Mouse (Mus musculus): ENCODE data around the gene Foxn3.

Gene Foxn3

GRCm38 (mm10) chr12:99415538-99415937 lies 147.8 kb downstream of the Foxn3 start:
- DNase-seq (ENCODE audit: low spot score): no peak

- no peak for DNase-seq (ENCODE audit: low spot score)
Measured at GRCm38 (mm10) chr12:99412496-99412895, 150.9 kb downstream of the Foxn3 start.

- DNase-seq (ENCODE audit: low spot score): no peak
Measured at GRCm38 (mm10) chr12:99412034-99412433, 151.3 kb downstream of the Foxn3 start.

- no peak for DNase-seq (ENCODE audit: low spot score)
Measured at GRCm38 (mm10) chr12:99408651-99409050, 154.7 kb downstream of the Foxn3 start.

GRCm38 (mm10) chr12:99408089-99408488 lies 155.3 kb downstream of the Foxn3 start:
- DNase-seq (ENCODE audit: low spot score): no peak

- DNase-seq (ENCODE audit: low spot score): no peak
Measured at GRCm38 (mm10) chr12:99407318-99407716, 156.1 kb downstream of the Foxn3 start.

- DNase-seq (ENCODE audit: low spot score): no peak
Measured at GRCm38 (mm10) chr12:99406697-99407317, 156.6 kb downstream of the Foxn3 start.

- no peak for DNase-seq (ENCODE audit: low spot score)
Measured at GRCm38 (mm10) chr12:99406254-99406653, 157.1 kb downstream of the Foxn3 start.

GRCm38 (mm10) chr12:99405401-99405800 lies 158.0 kb downstream of the Foxn3 start:
- DNase-seq (ENCODE audit: low spot score): no peak

- DNase-seq (ENCODE audit: low spot score): no peak
Measured at GRCm38 (mm10) chr12:99403004-99403403, 160.4 kb downstream of the Foxn3 start.

- no peak for DNase-seq (ENCODE audit: low spot score)
Measured at GRCm38 (mm10) chr12:99400907-99401306, 162.5 kb downstream of the Foxn3 start.

- no peak for DNase-seq (ENCODE audit: low spot score)
Measured at GRCm38 (mm10) chr12:99399575-99399974, 163.8 kb downstream of the Foxn3 start.

- no peak for DNase-seq (ENCODE audit: low spot score)
Measured at GRCm38 (mm10) chr12:99396461-99396860, 166.9 kb downstream of the Foxn3 start.

GRCm38 (mm10) chr12:99395082-99395481 lies 168.3 kb downstream of the Foxn3 start:
- DNase-seq (ENCODE audit: low spot score): no peak

GRCm38 (mm10) chr12:99394676-99395075 lies 168.7 kb downstream of the Foxn3 start:
- no peak for DNase-seq (ENCODE audit: low spot score)

- no peak for DNase-seq (ENCODE audit: low spot score)
Measured at GRCm38 (mm10) chr12:99393867-99394630, 169.3 kb downstream of the Foxn3 start.

GRCm38 (mm10) chr12:99392944-99393866 lies 170.2 kb downstream of the Foxn3 start:
- peak; percentile 73 for DNase-seq (ENCODE audit: low spot score)

GRCm38 (mm10) chr12:99391942-99392880 lies 171.2 kb downstream of the Foxn3 start:
- peak; percentile 99 for DNase-seq (ENCODE audit: low spot score)

- no peak for DNase-seq (ENCODE audit: low spot score)
Measured at GRCm38 (mm10) chr12:99390429-99390828, 173.0 kb downstream of the Foxn3 start.

- no peak for DNase-seq (ENCODE audit: low spot score)
Measured at GRCm38 (mm10) chr12:99389244-99389643, 174.1 kb downstream of the Foxn3 start.
